Mouse (Mus musculus) E14TG2a.4 (cell line): ENCODE measurements around the gene Kif21b.

Experiments
- CTCF ChIP-seq: conservative IDR thresholded peaks from 2 replicates; pipeline ENCODE4 v1.5.1; 2014; ENCODE audit warnings: low read length
- NANOG ChIP-seq: IDR thresholded peaks from 2 replicates; pipeline ENCODE4 v1.6.1; 2014; ENCODE audit warnings: borderline replicate concordance, low read length, mixed read lengths

DNA sequence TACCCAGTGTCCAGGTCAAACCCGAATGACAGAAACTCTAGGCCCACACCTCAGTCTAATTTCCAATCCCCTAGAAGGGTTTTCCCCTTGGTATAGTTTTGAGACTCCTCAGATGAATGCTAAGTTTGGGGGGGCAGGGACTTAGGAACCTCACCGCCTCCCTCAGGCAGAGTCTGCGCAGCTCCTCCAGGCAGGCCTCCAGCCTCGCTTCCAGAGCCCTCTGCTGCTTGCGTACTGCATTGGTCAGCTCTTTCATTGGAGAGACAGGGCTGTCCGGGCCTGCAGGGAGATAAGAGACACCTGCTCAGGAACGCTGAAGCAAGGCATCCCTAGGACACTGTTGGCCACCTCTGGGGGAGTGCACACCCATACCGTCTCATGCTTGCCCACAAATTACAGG is 95.4 kb downstream of the Kif21b start:
- no peak for TF ChIP-seq CTCF
- no peak for TF ChIP-seq NANOG
